Mouse (Mus musculus) G1E (cell line): ENCODE results near the gene A3galt2. TPM values are rescaled to one million over a fixed set of nuclear protein-coding genes. Genes with fewer than 3 reads are reported as not detected.

Experiments
- ATAC-seq: 2 replicates; pipeline ENCODE4 v1.8.0; 2016; ENCODE audit warnings: mild to moderate bottlenecking; ENCODE audit not compliant: insufficient number of reproducible peaks, poor library complexity, low FRiP score, severe bottlenecking; ENCODE audit errors: extremely low read depth
- DNase-seq: peaks from one replicate; pipeline ENCODE4 v3.0.0; 2012; ENCODE audit warnings: low spot score
- H3K27me3 ChIP-seq: 2 replicates; pipeline ENCODE4 v1.6.1; 2012; ENCODE audit warnings: mild to moderate bottlenecking, low read length, inconsistent platforms; ENCODE audit not compliant: insufficient read depth
- H3K36me3 ChIP-seq: replicated peaks from 2 replicates; pipeline ENCODE3; 2012; ENCODE audit warnings: mild to moderate bottlenecking, inconsistent platforms
- H3K4me1 ChIP-seq: 2 replicates; pipeline ENCODE4 v1.6.1; 2012; ENCODE audit warnings: low read depth, low read length, inconsistent platforms, mixed read lengths; ENCODE audit not compliant: insufficient read depth
- H3K4me3 ChIP-seq: 2 replicates; pipeline ENCODE4 v1.5.1; 2012; ENCODE audit warnings: low read depth, mild to moderate bottlenecking, inconsistent platforms, low read length, moderate library complexity, mixed read lengths
- H3K9me3 ChIP-seq: replicated peaks from 2 replicates; pipeline ENCODE4 v1.6.1; 2012; ENCODE audit warnings: inconsistent platforms
- CTCF ChIP-seq: IDR thresholded peaks from 2 replicates; pipeline ENCODE4 v1.5.1; 2012; ENCODE audit warnings: low read depth, low read length, inconsistent platforms, mixed read lengths
- GATA1 ChIP-seq: IDR thresholded peaks from 2 replicates; pipeline ENCODE4 v1.6.1; 2012; ENCODE audit warnings: borderline replicate concordance, low read length, inconsistent platforms, mixed read lengths
- GATA2 ChIP-seq: IDR thresholded peaks from 2 replicates; pipeline ENCODE4 v1.6.1; 2012; ENCODE audit warnings: low read depth, low read length, inconsistent platforms, borderline replicate concordance
- POLR2AphosphoS5 ChIP-seq: IDR thresholded peaks from 2 replicates; pipeline ENCODE4 v1.6.1; 2012; ENCODE audit warnings: low read depth, low read length, inconsistent platforms; ENCODE audit not compliant: insufficient replicate concordance
- TAL1 ChIP-seq: conservative IDR thresholded peaks from 2 replicates; pipeline ENCODE4 v1.6.1; 2012; ENCODE audit warnings: low read depth, low read length, inconsistent platforms, mixed read lengths
- polyA plus RNA-seq: library from polyadenylated mRNA; stranded (reverse); fragments of >175 nt; gene quantifications from 2 replicates; pipeline ENCODE4 v1.2.3, GENCODE M21; 2012
- total RNA-seq, 2 experiments: library from RNA; stranded (forward) in 1 of 2; stranded (reverse) in 1 of 2; fragments of 200-1000 nt in 1 of 2; fragments of >200 nt in 1 of 2; fragmentation: Nextera tagmentation in 1 of 2; gene quantifications; 2 replicates each; pipeline ENCODE4 v1.2.3; 2014 to 2017

Gene A3galt2
- total and polyA plus RNA-seq, 3 experiments: 0.16 TPM; not detected in 2

DNA sequence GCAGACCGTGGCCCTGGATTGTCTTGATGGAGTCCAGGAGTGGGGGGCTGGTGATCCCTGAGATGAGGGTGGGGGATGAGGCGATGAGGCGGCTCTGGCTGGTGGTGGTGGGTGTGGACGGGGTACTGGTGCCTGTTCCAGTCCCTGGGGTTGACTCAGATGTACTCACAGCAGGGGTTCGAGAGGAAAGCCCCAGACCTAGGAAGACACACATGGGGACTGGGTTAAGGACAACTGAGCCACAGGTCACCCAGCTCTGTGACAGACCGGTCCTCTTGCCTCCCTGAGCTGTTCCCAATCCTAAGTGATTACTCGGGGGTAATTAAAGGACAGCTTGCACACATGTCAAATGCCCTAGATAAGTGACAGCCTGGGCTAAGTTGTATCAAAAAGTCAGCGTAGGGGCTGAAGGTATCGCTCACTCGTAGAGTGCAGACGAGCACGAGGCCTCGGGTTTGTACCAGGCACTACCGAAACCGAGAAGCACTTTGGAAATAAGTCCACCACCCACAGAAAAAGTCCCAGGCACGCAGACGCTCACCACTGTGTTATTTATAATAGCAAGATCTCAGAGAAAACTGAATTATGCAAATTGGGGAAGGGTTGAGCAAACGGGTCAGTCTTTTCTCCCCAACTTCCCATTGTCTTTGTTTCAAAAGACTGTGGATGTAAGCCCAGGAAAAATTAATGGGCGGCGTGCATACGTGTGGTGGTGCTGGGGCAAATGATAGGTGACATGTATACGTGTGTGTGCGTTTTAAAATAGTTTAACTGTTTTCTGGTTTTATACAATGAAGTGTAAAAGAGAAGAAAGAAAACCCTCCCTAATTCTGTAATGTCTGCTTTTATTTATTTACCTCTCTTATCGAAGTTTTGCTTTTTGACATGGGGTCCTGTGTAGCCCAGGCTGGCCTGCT, 32.1 kb downstream of the A3galt2 start:
- Histone ChIP-seq H3K27me3 (no peaks in the 10 kb centered on the region), H3K9me3 (no peaks in the 10 kb centered on the region), H3K36me3 (peaks cover 84% of the 10 kb centered on the region), H3K4me3 (no peak overlapping the region), H3K4me1 (no peaks in the 10 kb centered on the region)
- ATAC-seq: no peak
- no peak for DNase-seq
- no peak for TF ChIP-seq CTCF
- no peak for TF ChIP-seq GATA2
- no peak for TF ChIP-seq GATA1
- TF ChIP-seq POLR2AphosphoS5: no peak
- TF ChIP-seq TAL1: no peak

DNA sequence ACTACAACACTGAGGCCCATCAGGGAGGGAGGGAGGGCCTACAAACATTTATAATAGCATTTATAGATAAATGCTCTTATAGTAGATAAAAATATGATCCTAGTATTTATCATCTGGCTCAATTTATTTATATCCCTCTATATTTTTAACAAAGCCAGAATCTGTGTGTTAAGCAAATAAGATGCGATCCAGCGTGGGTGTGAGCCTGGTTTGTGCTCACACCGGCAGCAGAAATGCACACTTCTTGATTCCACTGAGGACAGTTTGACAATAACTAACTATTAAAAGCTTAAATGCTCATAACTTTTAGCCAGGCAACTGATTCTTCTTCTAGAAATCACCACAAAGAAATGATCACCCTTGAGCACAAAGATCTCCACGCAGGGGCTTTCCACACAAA, 32.9 kb downstream of the A3galt2 start:
- H3K36me3 ChIP-seq: peaks cover 84% of the 10 kb centered on the region

DNA sequence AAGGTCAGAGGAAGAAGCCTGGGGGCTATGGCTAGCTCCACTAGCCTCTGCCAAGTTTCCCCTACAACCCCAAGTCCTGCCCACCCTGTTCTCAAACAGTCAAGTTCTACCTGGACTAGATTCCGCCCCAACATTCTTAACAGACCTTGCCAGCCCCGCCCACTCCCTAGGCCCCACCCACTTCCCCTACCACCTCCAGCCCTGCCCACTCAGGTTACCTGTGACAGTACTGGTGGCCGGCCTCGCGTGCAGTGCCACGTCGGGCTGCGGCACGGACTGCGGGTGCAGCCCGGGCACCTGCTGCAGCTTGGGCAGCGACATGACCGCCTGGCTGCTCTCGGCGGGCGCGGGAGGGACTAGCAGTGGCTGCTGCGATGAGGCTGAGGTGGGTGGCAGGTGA, 34.5 kb downstream of the A3galt2 start:
- H3K4me1 ChIP-seq: no peaks in the 10 kb centered on the region
- DNase-seq (no peak), ATAC-seq (no peak)
- TF ChIP-seq GATA1 (no peak), POLR2AphosphoS5 (no peak), GATA2 (no peak), CTCF (no peak), TAL1 (no peak)
- peaks cover 90% of the 10 kb centered on the region for H3K36me3 ChIP-seq
- H3K9me3 ChIP-seq: no peaks in the 10 kb centered on the region
- no peak overlapping the region for H3K4me3 ChIP-seq
- H3K27me3 ChIP-seq: no peaks in the 10 kb centered on the region

More for the DNA sequence above, 32.9 kb downstream of the A3galt2 start:
- no peaks in the 10 kb centered on the region for H3K4me1 ChIP-seq
- no peak overlapping the region for H3K4me3 ChIP-seq
- no peaks in the 10 kb centered on the region for H3K27me3 ChIP-seq
- TF ChIP-seq CTCF (no peak), GATA1 (no peak), POLR2AphosphoS5 (no peak), TAL1 (no peak)
- ATAC-seq (no peak), DNase-seq (no peak)
- no peaks in the 10 kb centered on the region for H3K9me3 ChIP-seq

DNA sequence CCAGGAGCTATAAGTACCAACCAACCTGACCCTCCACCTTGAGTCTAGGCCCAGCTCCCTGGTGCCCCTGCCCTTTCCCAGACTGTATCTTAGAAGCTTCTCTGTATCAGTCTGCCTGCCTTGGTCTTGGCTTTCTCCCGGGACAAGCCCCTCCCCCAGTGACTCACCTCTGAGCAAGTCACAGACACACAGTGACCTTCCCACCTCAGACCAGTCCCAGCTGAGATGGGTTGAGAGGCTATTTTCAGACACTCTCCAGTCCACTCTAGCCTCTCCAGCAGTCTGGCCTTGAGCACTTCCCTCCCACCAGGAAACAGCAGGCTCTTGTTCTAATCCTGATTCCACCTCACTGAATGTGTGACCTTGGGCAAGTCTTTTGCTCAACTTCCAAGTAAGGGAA, 38.5 kb downstream of the A3galt2 start:
- no peak overlapping the region for H3K4me3 ChIP-seq
- H3K36me3 ChIP-seq: peaks cover 74% of the 10 kb centered on the region
- no peaks in the 10 kb centered on the region for H3K27me3 ChIP-seq
- DNase-seq: no peak
- peaks cover 19% of the 10 kb centered on the region for H3K4me1 ChIP-seq
- no peak for ATAC-seq
- H3K9me3 ChIP-seq: no peaks in the 10 kb centered on the region
- no peak for TF ChIP-seq GATA1
- no peak for TF ChIP-seq TAL1
- no peak for TF ChIP-seq POLR2AphosphoS5
- no peak for TF ChIP-seq GATA2
- no peak for TF ChIP-seq CTCF

DNA sequence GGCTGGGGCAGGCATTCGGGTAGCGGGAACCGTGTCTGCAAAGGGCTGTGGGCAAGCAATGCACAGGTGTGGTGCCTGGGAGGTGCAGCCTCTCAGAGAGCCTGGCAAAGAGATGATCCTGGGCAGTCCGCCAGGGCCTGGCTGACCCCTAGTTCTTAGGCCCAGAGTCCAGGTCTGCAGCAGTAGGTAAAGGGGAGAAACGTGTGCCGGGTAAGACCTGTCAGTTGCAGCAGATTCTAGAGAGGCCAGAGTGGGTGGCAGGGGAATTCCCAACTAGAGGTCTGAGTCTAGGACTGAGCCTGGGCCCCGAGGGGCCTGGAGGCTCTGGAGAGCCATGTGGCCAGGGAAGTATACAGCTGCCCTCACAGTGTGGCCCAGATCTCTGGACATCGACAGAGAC, 39.0 kb downstream of the A3galt2 start:
- Histone ChIP-seq H3K36me3 (peaks cover 78% of the 10 kb centered on the region), H3K9me3 (no peaks in the 10 kb centered on the region), H3K4me1 (peaks cover 19% of the 10 kb centered on the region), H3K27me3 (no peaks in the 10 kb centered on the region), H3K4me3 (no peak overlapping the region)
- no peak for TF ChIP-seq GATA2
- TF ChIP-seq POLR2AphosphoS5: no peak
- no peak for TF ChIP-seq CTCF
- no peak for TF ChIP-seq TAL1
- TF ChIP-seq GATA1: no peak
- no peak for ATAC-seq
- no peak for DNase-seq

DNA sequence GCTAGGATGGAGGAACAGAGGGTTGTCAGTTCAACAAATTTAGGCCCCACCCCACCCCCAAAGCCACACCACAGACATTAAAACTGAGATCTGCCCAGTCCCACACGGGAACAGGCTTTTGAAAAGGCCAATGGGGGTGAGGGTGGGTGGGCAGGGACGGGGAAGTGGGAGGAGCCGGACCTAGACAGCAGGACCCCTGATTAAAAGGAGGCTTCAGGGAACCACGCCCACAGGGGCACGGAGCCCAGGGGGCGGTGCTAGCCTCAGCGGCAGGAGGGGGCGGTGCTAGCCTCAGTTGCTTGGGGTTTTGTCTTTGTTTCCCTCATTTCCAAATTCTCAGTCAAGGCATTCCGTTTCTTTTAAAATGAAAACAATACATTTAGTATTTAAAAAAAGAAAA, 40.4 kb downstream of the A3galt2 start:
- H3K4me3 ChIP-seq: no peak overlapping the region
- DNase-seq (no peak), ATAC-seq (no peak)
- TF ChIP-seq POLR2AphosphoS5 (no peak), CTCF (no peak), TAL1 (no peak), GATA1 (no peak), GATA2 (no peak)
- no peaks in the 10 kb centered on the region for H3K9me3 ChIP-seq
- peaks cover 19% of the 10 kb centered on the region for H3K4me1 ChIP-seq
- H3K36me3 ChIP-seq: peaks cover 75% of the 10 kb centered on the region
- no peaks in the 10 kb centered on the region for H3K27me3 ChIP-seq
